16 mouse cellular contexts compared by ENCODE assay signal in the genomic region with DNA sequence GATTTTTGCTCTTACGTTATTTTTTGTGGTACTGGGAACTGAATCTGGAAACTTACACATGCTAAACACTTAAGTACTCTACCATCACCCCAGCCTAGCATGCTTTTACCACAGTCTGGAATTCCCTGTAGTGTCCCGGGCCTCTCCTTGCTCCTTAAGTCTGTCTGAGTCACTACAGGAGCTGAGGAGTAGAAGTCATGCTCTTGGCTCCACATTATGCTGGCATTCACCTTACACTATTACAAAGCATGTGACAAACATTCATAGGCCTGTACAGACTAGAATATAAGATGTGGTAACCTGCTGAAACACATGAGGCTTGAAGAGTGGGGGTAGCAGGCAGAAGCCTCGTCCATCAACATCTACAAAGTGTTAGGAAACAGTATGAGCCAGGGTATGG. TPM values are rescaled to one million over a fixed set of nuclear protein-coding genes. Genes with fewer than 3 reads are reported as not detected.
DNase-seq lines count a peak whose midpoint lies in the region; ATAC-seq lines count a peak whose summit lies in the region.
"Had no signal": no experiment of that assay in that cellular context is flagged by ENCODE, and none has a peak within 500 bp of the region (broad histone marks: within the 10 kb centered on the region; RNA-seq: fewer than 3 reads in every experiment).

No protein-coding gene starts in this region.

- H3K27me3 ChIP-seq in lung, embryonic 16.5 days (ENCODE audit: control insufficient read depth, insufficient read depth, low read depth, low read length): no peaks in the 10 kb centered on the region
- H3K27me3 ChIP-seq: embryonic facial prominence, embryonic 13.5 days; forebrain, embryonic 15.5 days; neural tube, embryonic 13.5 days had no signal

- H3K36me3 ChIP-seq in lung, embryonic 16.5 days (ENCODE audit: control insufficient read depth, insufficient read depth, low read length): no peaks in the 10 kb centered on the region
- H3K36me3 ChIP-seq: forebrain, embryonic 15.5 days; neural tube, embryonic 13.5 days had no signal

- H3K27ac ChIP-seq in lung, embryonic 16.5 days (ENCODE audit: low read length): no peak overlapping the region
- H3K27ac ChIP-seq: embryonic facial prominence, embryonic 13.5 days; forebrain, embryonic 15.5 days; neural tube, embryonic 13.5 days had no signal

- no peaks in the 10 kb centered on the region for H3K9me3 ChIP-seq in lung, embryonic 16.5 days (ENCODE audit: control insufficient read depth, low read length)
- H3K9me3 ChIP-seq: embryonic facial prominence, embryonic 13.5 days; forebrain, embryonic 15.5 days; neural tube, embryonic 13.5 days had no signal

- no peak overlapping the region for H3K4me3 ChIP-seq in lung, embryonic 16.5 days (ENCODE audit: low read length)
- H3K4me3 ChIP-seq: embryonic facial prominence, embryonic 13.5 days; forebrain, embryonic 15.5 days; neural tube, embryonic 13.5 days had no signal

- peak; percentile 38; the same call in 1 of the 2 replicates for ATAC-seq in lung, embryonic 16.5 days (ENCODE audit: low read depth)
- ATAC-seq: forebrain, embryonic 15.5 days had no signal

- 65% methylated on average over 3 of the region's 3 CpGs for WGBS in lung, embryonic 16.5 days

- no peak overlapping the region for H3K9ac ChIP-seq in lung, embryonic 16.5 days (ENCODE audit: low read length)
- H3K9ac ChIP-seq: embryonic facial prominence, embryonic 13.5 days; forebrain, embryonic 15.5 days; neural tube, embryonic 13.5 days had no signal

- H3K4me1 ChIP-seq in lung, embryonic 16.5 days (replicated peaks; ENCODE audit: control insufficient read depth, insufficient read depth, low read length): peaks cover 9% of the 10 kb centered on the region

- DNase-seq in gastrocnemius, adult 18-20 months (ENCODE audit: low spot score): peak; percentile 36
- DNase-seq in gastrocnemius, postnatal 4 days (ENCODE audit: low spot score in 2 of 2): no peak
- DNase-seq in lung, postnatal 14 days: no peak
- DNase-seq in lung, postnatal 10 days: peak; percentile 18
- no peak for DNase-seq in left cerebral cortex, adult 11 months (ENCODE audit: low spot score)
- no peak for DNase-seq in ovary, adult 18-20 months (ENCODE audit: low spot score)
- no peak for DNase-seq in spleen, postnatal 14 days (ENCODE audit: low spot score in 2 of 2)
- DNase-seq: adrenal gland, adult 2 months; cerebellum, adult 11-12 months; heart, postnatal 4 days; kidney, postnatal 25 days; thymus, postnatal 4 days had no signal

- H3K4me2 ChIP-seq in lung, embryonic 16.5 days (ENCODE audit: low read depth, low read length): no peak overlapping the region
- H3K4me2 ChIP-seq: embryonic facial prominence, embryonic 13.5 days; forebrain, embryonic 15.5 days; neural tube, embryonic 13.5 days had no signal

RNA-seq across cellular contexts. Expression of a gene that starts 19.4 kb away (rescaled TPM):
- 10 to 100 TPM; 61.1 to 68.9 TPM for total RNA-seq in gastrocnemius, adult 18-20 months (2021)
- 10 to 100 TPM; 81.1 to 92.9 TPM for total RNA-seq in gastrocnemius, postnatal 4 days (2021)
- polyA plus RNA-seq in lung, embryonic 16.5 days (2015; fragmentation: Nextera tagmentation; extraction: Ambion mirVana): 23.9 and 25.8 TPM in 2 replicates

RNA-seq across cellular contexts. Expression of a gene that starts 40.0 kb away (rescaled TPM):
- 10 to 100 TPM; 73.9 to 77.4 TPM for total RNA-seq in gastrocnemius, adult 18-20 months (2021)
- 10 to 100 TPM; 61.0 to 63.2 TPM for total RNA-seq in gastrocnemius, postnatal 4 days (2021)
- polyA plus RNA-seq in lung, embryonic 16.5 days (2015; fragmentation: Nextera tagmentation; extraction: Ambion mirVana): 43.7 and 46.4 TPM in 2 replicates

Comparison
In these comparisons a context has a peak if more than half of its experiments do, and no peak if none do; other contexts are left out.
1. DNase-seq: peak in gastrocnemius, adult 18-20 months (single experiment) and lung, postnatal 10 days (single experiment); none in gastrocnemius, postnatal 4 days (0 of 2), lung, postnatal 14 days (single experiment), left cerebral cortex, adult 11 months (single experiment), ovary, adult 18-20 months (single experiment) and spleen, postnatal 14 days (0 of 2).